Mouse (Mus musculus) ES-E14 (cell line): ENCODE data around the gene Olfr642.

Experiments
- HCFC1 ChIP-seq: IDR thresholded peaks from 2 replicates; pipeline ENCODE4 v1.6.1; 2012; ENCODE audit warnings: low read length, inconsistent platforms, borderline replicate concordance; ENCODE audit not compliant: insufficient read depth
- ZC3H11A ChIP-seq: IDR thresholded peaks from 2 replicates; pipeline ENCODE4 v1.6.1; 2012; ENCODE audit warnings: low read depth, mild to moderate bottlenecking, inconsistent platforms, low read length, borderline replicate concordance

DNA sequence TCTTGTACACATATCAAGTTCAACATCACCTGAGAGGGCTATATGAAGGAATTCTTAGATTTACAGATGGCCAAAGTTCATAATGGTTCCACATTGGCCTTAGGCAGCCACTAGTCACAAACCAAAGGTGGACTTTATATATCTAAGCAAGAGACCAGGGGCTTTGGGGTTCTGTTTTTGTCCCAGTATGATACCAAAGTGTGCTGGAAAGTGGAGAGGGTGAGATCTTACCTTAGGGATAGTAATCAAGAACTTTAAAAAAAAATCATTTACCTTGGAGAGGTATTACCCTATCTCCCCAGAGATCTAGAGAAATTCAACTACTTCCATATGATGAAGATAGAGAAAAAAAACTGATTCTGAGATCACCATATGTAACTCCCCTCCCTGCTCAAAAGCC lies 35.3 kb downstream of the Olfr642 start, which contains the start of gene Olfr639:
- no peak for TF ChIP-seq HCFC1
- TF ChIP-seq ZC3H11A: no peak
